ENCODE assay signal across 25 mouse cellular contexts in the genomic region with DNA sequence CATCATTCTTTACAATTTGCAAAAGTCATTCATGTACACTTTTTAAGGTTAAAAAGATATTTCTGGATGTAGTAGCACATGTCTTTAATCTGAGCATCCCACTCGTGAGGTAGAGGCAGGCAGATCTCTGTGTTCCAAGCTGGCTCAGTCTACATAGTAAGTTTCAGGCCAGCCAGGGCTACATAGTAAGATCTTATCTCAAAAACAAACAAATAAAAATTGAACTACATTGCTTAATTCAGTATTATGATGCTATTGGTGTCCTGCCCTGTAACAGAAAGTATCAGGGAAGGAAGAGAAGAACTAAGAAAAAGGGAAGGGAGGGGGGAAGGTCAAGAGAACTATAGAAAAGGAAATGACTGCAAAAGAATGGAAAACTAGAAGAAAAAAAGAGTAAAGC. TPM values are rescaled to one million over a fixed set of nuclear protein-coding genes. Genes with fewer than 3 reads are reported as not detected.
A peak's percentile ranks its signal among the peaks of the same experiment; 100 is the strongest.
DNase-seq lines count a peak whose midpoint lies in the region; ATAC-seq and TF ChIP-seq lines count a peak whose summit lies in the region.
"Had no signal": no experiment of that assay in that cellular context is flagged by ENCODE, and none has a peak within 500 bp of the region (broad histone marks: within the 10 kb centered on the region; RNA-seq: fewer than 3 reads in every experiment).

No protein-coding gene starts in this region.

- no peaks in the 10 kb centered on the region for H3K9me3 ChIP-seq in heart, embryonic 10.5 days
- no peaks in the 10 kb centered on the region for H3K9me3 ChIP-seq in heart, embryonic 13.5 days
- no peaks in the 10 kb centered on the region for H3K9me3 ChIP-seq in liver, postnatal 0 days (ENCODE audit: low read length)
- H3K9me3 ChIP-seq: embryonic facial prominence, embryonic 10.5 days; embryonic facial prominence, embryonic 13.5 days; forebrain, embryonic 12.5 days; forebrain, embryonic 15.5 days; hindbrain, embryonic 10.5 days; hindbrain, embryonic 13.5 days; intestine, embryonic 15.5 days had no signal

- DNase-seq in heart, embryonic 10.5 days (ENCODE audit: low spot score), result no peak
- DNase-seq in heart, postnatal 14 days, result no peak
- DNase-seq in heart, postnatal 25 days (ENCODE audit: low spot score), result no peak
- DNase-seq in kidney, adult 2 months, result no peak
- DNase-seq in kidney, postnatal 10 days, result no peak
- DNase-seq in liver, postnatal 0 days, result no peak
- DNase-seq in liver, result no peak
- DNase-seq: adrenal gland, adult 8-10 months; adrenal gland, postnatal 25 days; cerebellum, adult 11-12 months; cerebellum, adult 8-10 months; cerebellum, postnatal 10 days; cerebellum, postnatal 36 days; gastrocnemius, postnatal 25 days had no signal

- intact Hi-C loops in heart, postnatal 14 days (cut with DNase I), result no loop called here
- intact Hi-C loops in heart, postnatal 25 days (cut with DNase I), result no loop called here

- no peak for TF ChIP-seq EP300 in liver, postnatal 0 days (IDR thresholded peaks at IDR 0.05; ENCODE audit: low read depth)

- no peak overlapping the region for H3K9ac ChIP-seq in heart, embryonic 13.5 days
- H3K9ac ChIP-seq in liver, postnatal 0 days (replicated peaks), result no peak overlapping the region
- H3K9ac ChIP-seq: embryonic facial prominence, embryonic 13.5 days; forebrain, embryonic 12.5 days; forebrain, embryonic 15.5 days; hindbrain, embryonic 13.5 days; intestine, embryonic 15.5 days had no signal

- no peak overlapping the region for H3K4me2 ChIP-seq in heart, embryonic 13.5 days
- no peak overlapping the region for H3K4me2 ChIP-seq in liver, postnatal 0 days (ENCODE audit: low read depth, low read length)
- H3K4me2 ChIP-seq: embryonic facial prominence, embryonic 13.5 days; forebrain, embryonic 12.5 days; forebrain, embryonic 15.5 days; hindbrain, embryonic 13.5 days; intestine, embryonic 15.5 days had no signal

- H3K4me1 ChIP-seq in heart, embryonic 10.5 days, result peaks cover 31% of the 10 kb centered on the region
- peaks cover 36% of the 10 kb centered on the region for H3K4me1 ChIP-seq in heart, embryonic 13.5 days
- peaks cover 22% of the 10 kb centered on the region for H3K4me1 ChIP-seq in kidney, adult 2 months (ENCODE audit: control insufficient read depth, insufficient read depth, low read length)
- H3K4me1 ChIP-seq in liver, postnatal 0 days (ENCODE audit: insufficient read depth), result peaks cover 11% of the 10 kb centered on the region
- H3K4me1 ChIP-seq: hindbrain, embryonic 13.5 days had no signal

- H3K4me3 ChIP-seq in heart, embryonic 10.5 days, result no peak overlapping the region
- H3K4me3 ChIP-seq in heart, embryonic 13.5 days, result no peak overlapping the region
- H3K4me3 ChIP-seq in kidney, adult 2 months (ENCODE audit: insufficient read depth, low read depth, low read length), result no peak overlapping the region
- no peak overlapping the region for H3K4me3 ChIP-seq in liver, postnatal 0 days (ENCODE audit: low read depth, low read length)
- H3K4me3 ChIP-seq: embryonic facial prominence, embryonic 10.5 days; embryonic facial prominence, embryonic 13.5 days; erythroblast, embryonic 14.5 days; forebrain, embryonic 12.5 days; forebrain, embryonic 15.5 days; hindbrain, embryonic 10.5 days; hindbrain, embryonic 13.5 days; intestine, embryonic 15.5 days had no signal

- WGBS in heart, embryonic 10.5 days, result 68% methylated on average over 1 of the region's 1 CpGs
- WGBS in heart, embryonic 13.5 days, result 71% methylated on average over 1 of the region's 1 CpGs
- WGBS in kidney, adult 2 months, result 71% methylated on average over 1 of the region's 1 CpGs
- WGBS in liver, postnatal 0 days (ENCODE audit: insufficient replicate concordance), result 61% methylated on average over 1 of the region's 1 CpGs

- no peak for TF ChIP-seq CTCF in kidney, adult 2 months (conservative IDR thresholded peaks at IDR 0.05; ENCODE audit: insufficient read depth, insufficient read length, low read depth, low read length)
- TF ChIP-seq CTCF in liver, postnatal 0 days (IDR thresholded peaks at IDR 0.05; ENCODE audit: low read depth), result no peak

- no peak for TF ChIP-seq POLR2A in kidney, adult 2 months (IDR thresholded peaks at IDR 0.05; ENCODE audit: low read depth, low read length)

- no peak for ATAC-seq in heart, embryonic 13.5 days (ENCODE audit: extremely low read depth, insufficient number of reproducible peaks, low FRiP score, low TSS enrichment)
- no peak for ATAC-seq in liver, postnatal 0 days
- ATAC-seq: activated CD4-positive, CD25-positive, alpha-beta regulatory T cell, adult 4 months; forebrain, embryonic 15.5 days; hindbrain, embryonic 16.5 days had no signal

- no peaks in the 10 kb centered on the region for H3K36me3 ChIP-seq in heart, embryonic 10.5 days
- H3K36me3 ChIP-seq in heart, embryonic 13.5 days, result no peaks in the 10 kb centered on the region
- no peaks in the 10 kb centered on the region for H3K36me3 ChIP-seq in kidney, adult 2 months (ENCODE audit: control insufficient read depth, insufficient read depth, low read length)
- no peaks in the 10 kb centered on the region for H3K36me3 ChIP-seq in liver, postnatal 0 days (replicated peaks; ENCODE audit: insufficient read depth, low read length)
- H3K36me3 ChIP-seq: embryonic facial prominence, embryonic 10.5 days; embryonic facial prominence, embryonic 13.5 days; forebrain, embryonic 12.5 days; forebrain, embryonic 15.5 days; hindbrain, embryonic 10.5 days; hindbrain, embryonic 13.5 days; intestine, embryonic 15.5 days had no signal

- H3K27ac ChIP-seq in heart, embryonic 10.5 days, result peak overlapping the region; percentile 53; the same call in 1 of the 2 replicates
- H3K27ac ChIP-seq in heart, embryonic 13.5 days (replicated peaks), result peak overlapping the region; percentile 78
- H3K27ac ChIP-seq in kidney, adult 2 months (ENCODE audit: insufficient read depth, low read depth, low read length), result peak overlapping the region; percentile 56; the same call in 1 of the 2 replicates
- peak overlapping the region; percentile 46; the same call in 1 of the 2 replicates for H3K27ac ChIP-seq in liver, postnatal 0 days (ENCODE audit: low read depth)
- H3K27ac ChIP-seq: embryonic facial prominence, embryonic 10.5 days; embryonic facial prominence, embryonic 13.5 days; forebrain, embryonic 12.5 days; forebrain, embryonic 15.5 days; hindbrain, embryonic 10.5 days; hindbrain, embryonic 13.5 days had no signal

- no peaks in the 10 kb centered on the region for H3K27me3 ChIP-seq in heart, embryonic 10.5 days (ENCODE audit: insufficient read depth, poor library complexity, severe bottlenecking)
- no peaks in the 10 kb centered on the region for H3K27me3 ChIP-seq in heart, embryonic 13.5 days (replicated peaks)
- H3K27me3 ChIP-seq in kidney, adult 2 months (replicated peaks; ENCODE audit: control insufficient read depth, insufficient read depth, low read length), result no peaks in the 10 kb centered on the region
- H3K27me3 ChIP-seq in liver, postnatal 0 days (ENCODE audit: insufficient read depth, low read length), result no peaks in the 10 kb centered on the region
- H3K27me3 ChIP-seq: embryonic facial prominence, embryonic 13.5 days; forebrain, embryonic 15.5 days; intestine, embryonic 15.5 days had no signal

RNA-seq across cellular contexts. Expression of gene Efcab5, which starts 6.0 kb away (rescaled TPM):
- 0.28 and 0.34 TPM in 2 replicates for polyA plus RNA-seq in heart, embryonic 10.5 days (2016; fragmentation: Nextera tagmentation; extraction: Ambion mirVana)
- under 1 TPM; 0.32 to 0.43 TPM for total RNA-seq in heart, postnatal 14 days (2021)
- 0.13 and 0.32 TPM in 2 replicates for polyA plus RNA-seq in heart, embryonic 13.5 days (2015; fragmentation: Nextera tagmentation; extraction: Ambion mirVana)
- under 1 TPM; 0.25 to 0.65 TPM for total RNA-seq in heart, postnatal 25 days (2021)
- 0.17 and 0.42 TPM in 2 replicates for polyA plus RNA-seq in kidney, adult 2 months (2012; rRNA removed)
- polyA plus RNA-seq in liver, postnatal 0 days (2015; fragmentation: Nextera tagmentation; extraction: Ambion mirVana), result 0.07 and 0.16 TPM in 2 replicates
- polyA plus RNA-seq: erythroblast, embryonic 14.5 days had no signal

RNA-seq across cellular contexts. Expression of gene Ssh2, which starts 21.3 kb away (rescaled TPM):
- polyA plus RNA-seq in heart, embryonic 10.5 days (2016; fragmentation: Nextera tagmentation; extraction: Ambion mirVana), result 15.0 and 25.2 TPM in 2 replicates
- 10 to 100 TPM; 83.2 to 95.0 TPM for total RNA-seq in heart, postnatal 14 days (2021)
- polyA plus RNA-seq in heart, embryonic 13.5 days (2015; fragmentation: Nextera tagmentation; extraction: Ambion mirVana), result 17.5 and 18.7 TPM in 2 replicates
- 10 to 100 TPM; 80.0 to 87.7 TPM for total RNA-seq in heart, postnatal 25 days (2021)
- polyA plus RNA-seq in kidney, adult 2 months (2012; rRNA removed), result 5.4 and 6.1 TPM in 2 replicates
- polyA plus RNA-seq in liver, postnatal 0 days (2015; fragmentation: Nextera tagmentation; extraction: Ambion mirVana), result 3.7 and 4.4 TPM in 2 replicates
